Mouse (Mus musculus): ENCODE measurements around the gene Zfp771. TPM values are rescaled to one million over a fixed set of nuclear protein-coding genes. Genes with fewer than 3 reads are reported as not detected.

The Zfp771 gene
- polyA plus RNA-seq, 1 experiment from 2014 or later = 39.6 TPM

DNA sequence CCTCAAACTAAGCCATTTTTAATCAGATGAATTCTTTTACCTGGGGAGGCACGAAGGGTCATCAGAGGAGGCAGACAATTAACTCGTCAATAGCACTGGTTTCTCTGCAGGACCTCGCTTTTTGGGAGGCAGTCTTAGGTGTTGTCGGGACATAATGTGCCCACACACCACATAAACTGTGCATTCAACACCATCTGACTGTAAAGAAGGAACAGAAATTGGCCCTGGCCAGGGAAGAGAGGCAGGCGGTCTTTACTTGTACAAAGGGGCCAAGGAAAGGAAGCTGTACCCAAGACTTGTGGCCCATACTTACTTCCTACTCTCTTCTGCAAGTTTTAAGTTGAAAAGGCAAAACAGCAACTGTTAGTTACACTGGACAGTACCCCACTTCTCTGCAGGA is 12.4 kb downstream of the Zfp771 start:
- 93% methylated on average over 5 of the region's 5 CpGs for WGBS
- no peak for ATAC-seq (replicated peaks; ENCODE audit: extremely low read depth, insufficient read depth, low FRiP score)

GRCm38 (mm10) chr7:127259186-127259905 is 15.3 kb downstream of the Zfp771 start:
- Histone ChIP-seq H3K27me3 (ENCODE audit: control insufficient read depth, insufficient read depth, low read length) (no peaks in the 10 kb centered on the region), H3K36me3 (ENCODE audit: control insufficient read depth, insufficient read depth) (no peaks in the 10 kb centered on the region), H3K4me2 (ENCODE audit: low read depth, low read length) (peak overlapping the region; percentile 87), H3K27ac (ENCODE audit: low read length) (no peak overlapping the region), H3K9me3 (replicated peaks; ENCODE audit: control insufficient read depth, low read length) (peaks cover 3% of the 10 kb centered on the region; the same call in 1 of the 2 replicates), H3K9ac (ENCODE audit: low read length) (no peak overlapping the region), H3K4me1 (ENCODE audit: control insufficient read depth, insufficient read depth, low read length) (peaks cover 11% of the 10 kb centered on the region), H3K4me3 (ENCODE audit: low read length) (peak overlapping the region; percentile 80)
- ATAC-seq (replicated peaks; ENCODE audit: extremely low read depth, insufficient read depth, low FRiP score) = no peak
- WGBS = 70% methylated on average over 8 of the region's 8 CpGs

More for the DNA sequence above, 12.4 kb downstream of the Zfp771 start:
- Histone ChIP-seq H3K27me3 (ENCODE audit: control insufficient read depth, insufficient read depth, low read length) (no peaks in the 10 kb centered on the region), H3K4me1 (ENCODE audit: control insufficient read depth, insufficient read depth, low read length) (peaks cover 15% of the 10 kb centered on the region), H3K9me3 (replicated peaks; ENCODE audit: control insufficient read depth, low read length) (no peaks in the 10 kb centered on the region), H3K9ac (ENCODE audit: low read length) (no peak overlapping the region), H3K27ac (ENCODE audit: low read length) (no peak overlapping the region), H3K4me2 (ENCODE audit: low read depth, low read length) (no peak overlapping the region), H3K36me3 (ENCODE audit: control insufficient read depth, insufficient read depth) (no peaks in the 10 kb centered on the region; the same call in 1 of the 2 replicates), H3K4me3 (ENCODE audit: low read length) (no peak overlapping the region)

DNA sequence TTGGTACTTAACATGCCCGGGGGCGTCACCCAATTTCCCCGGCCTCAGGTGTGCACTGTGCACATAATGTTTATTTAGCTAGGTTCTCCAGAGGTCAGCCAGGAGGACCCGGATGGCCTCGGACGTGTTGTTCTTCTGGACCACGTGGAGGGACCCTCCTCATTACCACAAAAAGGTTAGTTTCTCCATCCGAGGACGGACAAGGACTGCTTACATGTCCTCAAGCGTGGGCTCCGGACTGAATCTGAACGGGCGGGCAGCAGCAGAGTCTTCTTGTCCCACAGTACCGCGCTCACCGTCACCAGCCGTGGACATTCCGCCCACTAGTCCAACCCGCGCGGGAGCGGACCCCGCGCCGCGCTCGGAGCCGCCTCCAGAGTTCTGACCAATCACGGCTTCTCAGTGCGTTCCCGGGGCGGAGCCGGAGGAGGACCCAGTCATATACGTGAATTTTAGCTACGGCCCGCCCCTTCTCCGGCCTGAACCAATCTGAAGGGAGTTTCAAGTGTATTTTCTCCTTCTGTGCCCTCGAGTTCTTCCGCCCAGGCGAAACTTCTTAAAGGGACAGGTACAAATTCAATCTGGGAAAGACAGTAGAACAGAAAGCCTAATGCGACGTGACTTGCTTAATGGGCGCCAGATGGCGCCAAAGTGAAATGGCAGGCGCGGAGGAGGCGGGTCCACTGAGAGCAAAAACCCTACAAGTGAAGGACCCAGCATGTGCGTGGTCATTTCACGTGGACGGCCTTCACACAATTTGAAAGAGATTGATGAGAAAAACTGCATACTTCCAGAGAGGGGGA is 16.4 kb downstream of the Zfp771 start, which contains the start of gene Dctpp1:
Gene Dctpp1 (minus strand): TSS at position 401 of the 803 bp plus-strand sequence.
- ATAC-seq (replicated peaks; ENCODE audit: extremely low read depth, insufficient read depth, low FRiP score) = peak; percentile 99
- H3K27ac ChIP-seq (ENCODE audit: low read length) = 0 out of 2 replicates have a peak within 1 kb of the TSS, but pooled peaks have one; percentile 41

GRCm38 (mm10) chr7:127262218-127262961 is 18.3 kb downstream of the Zfp771 start:
- Histone ChIP-seq H3K27me3 (ENCODE audit: control insufficient read depth, insufficient read depth, low read length) (no peaks in the 10 kb centered on the region), H3K27ac (ENCODE audit: low read length) (no peak overlapping the region), H3K36me3 (ENCODE audit: control insufficient read depth, insufficient read depth) (no peaks in the 10 kb centered on the region), H3K4me2 (ENCODE audit: low read depth, low read length) (no peak overlapping the region), H3K4me1 (ENCODE audit: control insufficient read depth, insufficient read depth, low read length) (peaks cover 4% of the 10 kb centered on the region; the same call in 1 of the 2 replicates), H3K9me3 (replicated peaks; ENCODE audit: control insufficient read depth, low read length) (peaks cover 3% of the 10 kb centered on the region; the same call in 1 of the 2 replicates), H3K9ac (ENCODE audit: low read length) (no peak overlapping the region), H3K4me3 (ENCODE audit: low read length) (no peak overlapping the region)
- ATAC-seq (replicated peaks; ENCODE audit: extremely low read depth, insufficient read depth, low FRiP score) = no peak
- 72% methylated on average over 10 of the region's 10 CpGs for WGBS

More for the DNA sequence above, 16.4 kb downstream of the Zfp771 start, which contains the start of gene Dctpp1:
- H3K4me1 ChIP-seq (ENCODE audit: control insufficient read depth, insufficient read depth, low read length) = peaks cover 4% of the 10 kb centered on the region; the same call in 1 of the 2 replicates
- H3K27me3 ChIP-seq (ENCODE audit: control insufficient read depth, insufficient read depth, low read length) = no peaks in the 10 kb centered on the region
- peak within 1 kb of the TSS; percentile 87 for H3K4me2 ChIP-seq (ENCODE audit: low read depth, low read length)
- peak within 1 kb of the TSS; percentile 84 for H3K9ac ChIP-seq (ENCODE audit: low read length)
- H3K9me3 ChIP-seq (replicated peaks; ENCODE audit: control insufficient read depth, low read length) = peaks cover 3% of the 10 kb centered on the region; the same call in 1 of the 2 replicates
- under 1% methylated on average over 50 of the region's 50 CpGs for WGBS
- peak within 1 kb of the TSS; percentile 80 for H3K4me3 ChIP-seq (ENCODE audit: low read length)
- H3K36me3 ChIP-seq (ENCODE audit: control insufficient read depth, insufficient read depth) = no peaks in the 10 kb centered on the region

DNA sequence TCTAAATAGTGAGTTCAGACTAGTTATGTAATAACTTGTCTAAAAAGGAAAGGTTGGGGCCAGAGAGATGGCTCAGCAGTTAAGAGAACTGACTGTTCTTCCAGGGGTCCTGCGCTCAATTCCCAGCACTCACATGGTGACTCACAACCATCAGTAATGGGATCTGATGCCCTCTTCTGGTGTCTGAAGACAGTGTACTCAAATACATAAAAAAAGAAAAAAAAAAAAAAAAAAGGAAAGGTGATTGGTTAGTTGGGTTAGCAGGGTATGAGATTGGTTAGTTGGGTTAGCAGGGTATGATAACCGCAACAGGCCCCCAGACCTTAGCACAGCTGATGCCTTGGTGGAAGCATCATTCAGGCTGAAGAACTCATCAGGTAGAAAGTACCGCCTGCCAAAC is 19.5 kb downstream of the Zfp771 start:
- WGBS = 90% methylated on average over 3 of the region's 3 CpGs
- ATAC-seq (replicated peaks; ENCODE audit: extremely low read depth, insufficient read depth, low FRiP score) = no peak
- no peak overlapping the region for H3K4me2 ChIP-seq (ENCODE audit: low read depth, low read length)

GRCm38 (mm10) chr7:127270256-127270655 is 26.2 kb downstream of the Zfp771 start:
- peaks cover 16% of the 10 kb centered on the region for H3K36me3 ChIP-seq (ENCODE audit: control insufficient read depth, insufficient read depth)
- no peak for ATAC-seq (replicated peaks; ENCODE audit: extremely low read depth, insufficient read depth, low FRiP score)
- 91% methylated on average over 2 of the region's 2 CpGs for WGBS
- no peak overlapping the region for H3K9ac ChIP-seq (ENCODE audit: low read length)
- no peak overlapping the region for H3K4me3 ChIP-seq (ENCODE audit: low read length)
- H3K4me2 ChIP-seq (ENCODE audit: low read depth, low read length) = no peak overlapping the region
- peaks cover 13% of the 10 kb centered on the region for H3K4me1 ChIP-seq (ENCODE audit: control insufficient read depth, insufficient read depth, low read length)
- peaks cover 4% of the 10 kb centered on the region for H3K9me3 ChIP-seq (replicated peaks; ENCODE audit: control insufficient read depth, low read length)
- no peak overlapping the region for H3K27ac ChIP-seq (ENCODE audit: low read length)
- no peaks in the 10 kb centered on the region for H3K27me3 ChIP-seq (ENCODE audit: control insufficient read depth, insufficient read depth, low read length)

More for the DNA sequence above, 19.5 kb downstream of the Zfp771 start:
- Histone ChIP-seq H3K9me3 (replicated peaks; ENCODE audit: control insufficient read depth, low read length) (peaks cover 7% of the 10 kb centered on the region), H3K9ac (ENCODE audit: low read length) (no peak overlapping the region), H3K27ac (ENCODE audit: low read length) (no peak overlapping the region), H3K27me3 (ENCODE audit: control insufficient read depth, insufficient read depth, low read length) (no peaks in the 10 kb centered on the region), H3K4me3 (ENCODE audit: low read length) (no peak overlapping the region), H3K4me1 (ENCODE audit: control insufficient read depth, insufficient read depth, low read length) (peaks cover 4% of the 10 kb centered on the region; the same call in 1 of the 2 replicates), H3K36me3 (ENCODE audit: control insufficient read depth, insufficient read depth) (no peaks in the 10 kb centered on the region)

GRCm38 (mm10) chr7:127270666-127271065 is 26.6 kb downstream of the Zfp771 start:
- Histone ChIP-seq H3K4me1 (ENCODE audit: control insufficient read depth, insufficient read depth, low read length) (peaks cover 13% of the 10 kb centered on the region), H3K9ac (ENCODE audit: low read length) (no peak overlapping the region), H3K36me3 (ENCODE audit: control insufficient read depth, insufficient read depth) (peaks cover 16% of the 10 kb centered on the region), H3K27ac (ENCODE audit: low read length) (no peak overlapping the region), H3K27me3 (ENCODE audit: control insufficient read depth, insufficient read depth, low read length) (no peaks in the 10 kb centered on the region), H3K9me3 (replicated peaks; ENCODE audit: control insufficient read depth, low read length) (peaks cover 4% of the 10 kb centered on the region), H3K4me2 (ENCODE audit: low read depth, low read length) (no peak overlapping the region), H3K4me3 (ENCODE audit: low read length) (no peak overlapping the region)
- 91% methylated on average over 5 of the region's 5 CpGs for WGBS
- ATAC-seq (replicated peaks; ENCODE audit: extremely low read depth, insufficient read depth, low FRiP score) = no peak

DNA sequence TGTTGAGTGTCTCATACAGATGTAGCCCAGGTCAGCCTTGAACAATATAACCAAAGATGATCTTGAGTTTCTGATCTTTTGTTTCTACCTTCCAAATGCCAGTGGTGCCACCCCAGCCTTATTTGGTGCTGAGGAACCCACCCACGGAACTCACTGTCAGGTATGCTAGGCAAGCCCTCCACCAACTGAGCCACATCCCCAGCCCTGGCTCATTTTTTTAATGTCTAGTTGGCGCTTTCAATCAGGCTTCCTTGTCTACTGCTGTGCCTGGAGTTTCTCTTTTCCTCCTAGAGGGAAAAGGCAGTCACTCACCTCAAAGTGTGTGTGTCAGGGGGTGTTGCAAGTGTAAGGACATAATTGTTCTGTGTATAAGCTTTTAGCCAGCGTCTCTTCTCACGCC is 27.0 kb downstream of the Zfp771 start:
- Histone ChIP-seq H3K4me3 (ENCODE audit: low read length) (no peak overlapping the region), H3K27me3 (ENCODE audit: control insufficient read depth, insufficient read depth, low read length) (no peaks in the 10 kb centered on the region), H3K9ac (ENCODE audit: low read length) (no peak overlapping the region), H3K36me3 (ENCODE audit: control insufficient read depth, insufficient read depth) (peaks cover 16% of the 10 kb centered on the region), H3K9me3 (replicated peaks; ENCODE audit: control insufficient read depth, low read length) (peaks cover 4% of the 10 kb centered on the region), H3K4me1 (ENCODE audit: control insufficient read depth, insufficient read depth, low read length) (peaks cover 13% of the 10 kb centered on the region), H3K4me2 (ENCODE audit: low read depth, low read length) (no peak overlapping the region), H3K27ac (ENCODE audit: low read length) (no peak overlapping the region)
- WGBS = 90% methylated on average over 4 of the region's 4 CpGs
- ATAC-seq (replicated peaks; ENCODE audit: extremely low read depth, insufficient read depth, low FRiP score) = no peak

All from heart, embryonic 16.5 days (tissue).